Mouse (Mus musculus): ENCODE data around the gene Igf1r. TPM values are rescaled to one million over a fixed set of nuclear protein-coding genes. Genes with fewer than 3 reads are reported as not detected.
A peak's percentile ranks its signal among the peaks of the same experiment; 100 is the strongest.

Igf1r gene
- polyA plus RNA-seq, 1 experiment from 2014 or later: 23.7 TPM

- 84% methylated on average over 21 of the region's 21 CpGs for WGBS
- Histone ChIP-seq H3K27me3 (no peaks in the 10 kb centered on the region), H3K9ac (no peak overlapping the region), H3K4me1 (replicated peaks) (peaks cover 39% of the 10 kb centered on the region), H3K27ac (replicated peaks) (no peak overlapping the region), H3K9me3 (no peaks in the 10 kb centered on the region), H3K4me2 (no peak overlapping the region), H3K4me3 (no peak overlapping the region), H3K36me3 (0 out of 2 replicates have a peak, but pooled peaks cover 5% of the 10 kb centered on the region)
- no peak for ATAC-seq (ENCODE audit: low read depth)
Observed at GRCm38 (mm10) chr7:68114983-68115715, 162.5 kb downstream of the Igf1r start.

- ATAC-seq (ENCODE audit: low read depth): no peak
- Histone ChIP-seq H3K4me1 (replicated peaks) (peaks cover 40% of the 10 kb centered on the region), H3K27ac (replicated peaks) (no peak overlapping the region), H3K36me3 (0 out of 2 replicates have a peak, but pooled peaks cover 5% of the 10 kb centered on the region), H3K9me3 (no peaks in the 10 kb centered on the region), H3K27me3 (no peaks in the 10 kb centered on the region), H3K4me3 (no peak overlapping the region), H3K9ac (no peak overlapping the region), H3K4me2 (no peak overlapping the region)
- 61% methylated on average over 5 of the region's 5 CpGs for WGBS
Observed at GRCm38 (mm10) chr7:68117567-68117966, 164.9 kb downstream of the Igf1r start.

- Histone ChIP-seq H3K4me1 (replicated peaks) (peaks cover 40% of the 10 kb centered on the region), H3K9ac (no peak overlapping the region), H3K9me3 (no peaks in the 10 kb centered on the region), H3K4me3 (no peak overlapping the region), H3K4me2 (no peak overlapping the region), H3K27me3 (no peaks in the 10 kb centered on the region), H3K27ac (replicated peaks) (0 out of 2 replicates have a peak overlapping the region, but pooled peaks have one; percentile 9), H3K36me3 (0 out of 2 replicates have a peak, but pooled peaks cover 5% of the 10 kb centered on the region)
- ATAC-seq (ENCODE audit: low read depth): no peak
- 21% methylated on average over 2 of the region's 2 CpGs for WGBS
Observed at GRCm38 (mm10) chr7:68117981-68118380, 165.4 kb downstream of the Igf1r start.

GRCm38 (mm10) chr7:68119605-68120004 lies 167.0 kb downstream of the Igf1r start:
- Histone ChIP-seq H3K27ac (replicated peaks) (no peak overlapping the region), H3K9ac (no peak overlapping the region), H3K27me3 (no peaks in the 10 kb centered on the region), H3K9me3 (no peaks in the 10 kb centered on the region), H3K4me2 (no peak overlapping the region), H3K4me3 (no peak overlapping the region), H3K4me1 (replicated peaks) (peaks cover 35% of the 10 kb centered on the region), H3K36me3 (0 out of 2 replicates have a peak, but pooled peaks cover 5% of the 10 kb centered on the region)
- WGBS: 68% methylated on average over 5 of the region's 5 CpGs
- no peak for ATAC-seq (ENCODE audit: low read depth)

GRCm38 (mm10) chr7:68122418-68122817 lies 169.8 kb downstream of the Igf1r start:
- WGBS: 66% methylated on average over 3 of the region's 3 CpGs
- Histone ChIP-seq H3K4me1 (replicated peaks) (peaks cover 43% of the 10 kb centered on the region), H3K4me2 (no peak overlapping the region), H3K36me3 (no peaks in the 10 kb centered on the region), H3K9ac (no peak overlapping the region), H3K9me3 (no peaks in the 10 kb centered on the region), H3K27ac (replicated peaks) (no peak overlapping the region), H3K4me3 (no peak overlapping the region), H3K27me3 (no peaks in the 10 kb centered on the region)
- no peak for ATAC-seq (ENCODE audit: low read depth)

GRCm38 (mm10) chr7:68125347-68125746 lies 172.7 kb downstream of the Igf1r start:
- ATAC-seq (ENCODE audit: low read depth): no peak

GRCm38 (mm10) chr7:68127799-68128261 lies 175.2 kb downstream of the Igf1r start:
- peaks cover 58% of the 10 kb centered on the region for H3K4me1 ChIP-seq (replicated peaks)
- H3K36me3 ChIP-seq: no peaks in the 10 kb centered on the region
- H3K4me3 ChIP-seq: peak overlapping the region; percentile 53
- H3K4me2 ChIP-seq: peak overlapping the region; percentile 86
- H3K9ac ChIP-seq: peak overlapping the region; percentile 86
- H3K27ac ChIP-seq (replicated peaks): peak overlapping the region; percentile 98
- no peaks in the 10 kb centered on the region for H3K27me3 ChIP-seq
- 37% methylated on average over 6 of the region's 6 CpGs for WGBS
- no peak for ATAC-seq (ENCODE audit: low read depth)
- no peaks in the 10 kb centered on the region for H3K9me3 ChIP-seq

More at GRCm38 (mm10) chr7:68125347-68125746, 172.7 kb downstream of the Igf1r start:
- no peaks in the 10 kb centered on the region for H3K27me3 ChIP-seq
- no peak overlapping the region for H3K4me3 ChIP-seq
- 64% methylated on average over 2 of the region's 2 CpGs for WGBS
- no peaks in the 10 kb centered on the region for H3K36me3 ChIP-seq
- peaks cover 35% of the 10 kb centered on the region for H3K4me1 ChIP-seq (replicated peaks)
- H3K9me3 ChIP-seq: no peaks in the 10 kb centered on the region
- no peak overlapping the region for H3K27ac ChIP-seq (replicated peaks)
- no peak overlapping the region for H3K4me2 ChIP-seq
- no peak overlapping the region for H3K9ac ChIP-seq

- H3K27ac ChIP-seq (replicated peaks): peak overlapping the region; percentile 98
- no peaks in the 10 kb centered on the region for H3K36me3 ChIP-seq
- H3K27me3 ChIP-seq: no peaks in the 10 kb centered on the region
- H3K9ac ChIP-seq: peak overlapping the region; percentile 86
- 3% methylated on average over 7 of the region's 7 CpGs for WGBS
- peak; percentile 13; the same call in 1 of the 2 replicates for ATAC-seq (ENCODE audit: low read depth)
- H3K4me2 ChIP-seq: peak overlapping the region; percentile 86
- no peaks in the 10 kb centered on the region for H3K9me3 ChIP-seq
- peaks cover 62% of the 10 kb centered on the region for H3K4me1 ChIP-seq (replicated peaks)
- peak overlapping the region; percentile 53 for H3K4me3 ChIP-seq
Observed at GRCm38 (mm10) chr7:68128271-68128674, 175.6 kb downstream of the Igf1r start.

- H3K4me2 ChIP-seq: peak overlapping the region; percentile 86
- ATAC-seq (ENCODE audit: low read depth): peak; percentile 93
- peak overlapping the region; percentile 53 for H3K4me3 ChIP-seq
- H3K27me3 ChIP-seq: no peaks in the 10 kb centered on the region
- H3K4me1 ChIP-seq (replicated peaks): peaks cover 67% of the 10 kb centered on the region
- H3K36me3 ChIP-seq: no peaks in the 10 kb centered on the region
- peak overlapping the region; percentile 98 for H3K27ac ChIP-seq (replicated peaks)
- H3K9ac ChIP-seq: peak overlapping the region; percentile 86
- no peaks in the 10 kb centered on the region for H3K9me3 ChIP-seq
- WGBS: under 1% methylated on average over 19 of the region's 19 CpGs
Observed at GRCm38 (mm10) chr7:68129077-68129511, 176.5 kb downstream of the Igf1r start.

GRCm38 (mm10) chr7:68129546-68130253 lies 177.1 kb downstream of the Igf1r start:
- peak overlapping the region; percentile 86 for H3K9ac ChIP-seq
- H3K27ac ChIP-seq (replicated peaks): peak overlapping the region; percentile 98
- H3K4me1 ChIP-seq (replicated peaks): peaks cover 67% of the 10 kb centered on the region
- ATAC-seq (ENCODE audit: low read depth): peak; percentile 49
- no peaks in the 10 kb centered on the region for H3K27me3 ChIP-seq
- WGBS: under 1% methylated on average over 19 of the region's 19 CpGs
- no peaks in the 10 kb centered on the region for H3K36me3 ChIP-seq
- H3K9me3 ChIP-seq: no peaks in the 10 kb centered on the region
- peak overlapping the region; percentile 86 for H3K4me2 ChIP-seq
- peak overlapping the region; percentile 53 for H3K4me3 ChIP-seq

- WGBS: 68% methylated on average over 13 of the region's 13 CpGs
- Histone ChIP-seq H3K4me2 (no peak overlapping the region), H3K9ac (peak overlapping the region; percentile 22; the same call in 1 of the 2 replicates)
Observed at GRCm38 (mm10) chr7:68130950-68131580, 178.4 kb downstream of the Igf1r start.

GRCm38 (mm10) chr7:68133679-68134078 lies 181.1 kb downstream of the Igf1r start:
- Histone ChIP-seq H3K27me3 (no peaks in the 10 kb centered on the region), H3K27ac (replicated peaks) (no peak overlapping the region), H3K9ac (no peak overlapping the region), H3K9me3 (no peaks in the 10 kb centered on the region), H3K4me1 (replicated peaks) (peaks cover 36% of the 10 kb centered on the region), H3K4me2 (no peak overlapping the region), H3K36me3 (no peaks in the 10 kb centered on the region), H3K4me3 (no peak overlapping the region)
- no peak for ATAC-seq (ENCODE audit: low read depth)
- 50% methylated on average over 6 of the region's 6 CpGs for WGBS

More at GRCm38 (mm10) chr7:68130950-68131580, 178.4 kb downstream of the Igf1r start:
- H3K4me3 ChIP-seq: no peak overlapping the region
- H3K27me3 ChIP-seq: no peaks in the 10 kb centered on the region
- H3K36me3 ChIP-seq: no peaks in the 10 kb centered on the region
- no peak for ATAC-seq (ENCODE audit: low read depth)
- H3K9me3 ChIP-seq: no peaks in the 10 kb centered on the region
- peaks cover 59% of the 10 kb centered on the region for H3K4me1 ChIP-seq (replicated peaks)
- H3K27ac ChIP-seq (replicated peaks): no peak overlapping the region

Data from neural tube, embryonic 13.5 days (tissue).